Mouse (Mus musculus): ENCODE data around the gene Ankrd12.
"Not testable (repeated sequence)": the region's sequence is repeated elsewhere in the genome, so short reads cannot be mapped to it uniquely, and the experiment has no call there.

- not testable (repeated sequence) for TF ChIP-seq CTCF (IDR thresholded peaks at IDR 0.05; ENCODE audit: low read depth, low read length); POLR2A (IDR thresholded peaks at IDR 0.05; ENCODE audit: borderline replicate concordance, low read depth, low read length)
Measured at GRCm38 (mm10) chr17:66043679-66044078, 33.2 kb downstream of the Ankrd12 start.
